Mouse (Mus musculus) small intestine, adult 2 months (tissue): Measurements from ENCODE around the gene Gm36028.

Experiments
- CTCF ChIP-seq: fragments of 200-500 bp; IDR thresholded peaks from 2 replicates; pipeline ENCODE4 v1.5.1; 2012; ENCODE audit warnings: low read depth, mild to moderate bottlenecking, control low read depth, inconsistent platforms, low read length, moderate library complexity, mixed read lengths; ENCODE audit not compliant: insufficient replicate concordance, insufficient read length; ENCODE audit errors: extremely low read depth
- POLR2A ChIP-seq: fragments of 200-500 bp; IDR thresholded peaks from 2 replicates; pipeline ENCODE4 v1.6.1; 2012; ENCODE audit warnings: low read depth, mild to moderate bottlenecking, control low read depth, inconsistent platforms, low read length, moderate library complexity

DNA sequence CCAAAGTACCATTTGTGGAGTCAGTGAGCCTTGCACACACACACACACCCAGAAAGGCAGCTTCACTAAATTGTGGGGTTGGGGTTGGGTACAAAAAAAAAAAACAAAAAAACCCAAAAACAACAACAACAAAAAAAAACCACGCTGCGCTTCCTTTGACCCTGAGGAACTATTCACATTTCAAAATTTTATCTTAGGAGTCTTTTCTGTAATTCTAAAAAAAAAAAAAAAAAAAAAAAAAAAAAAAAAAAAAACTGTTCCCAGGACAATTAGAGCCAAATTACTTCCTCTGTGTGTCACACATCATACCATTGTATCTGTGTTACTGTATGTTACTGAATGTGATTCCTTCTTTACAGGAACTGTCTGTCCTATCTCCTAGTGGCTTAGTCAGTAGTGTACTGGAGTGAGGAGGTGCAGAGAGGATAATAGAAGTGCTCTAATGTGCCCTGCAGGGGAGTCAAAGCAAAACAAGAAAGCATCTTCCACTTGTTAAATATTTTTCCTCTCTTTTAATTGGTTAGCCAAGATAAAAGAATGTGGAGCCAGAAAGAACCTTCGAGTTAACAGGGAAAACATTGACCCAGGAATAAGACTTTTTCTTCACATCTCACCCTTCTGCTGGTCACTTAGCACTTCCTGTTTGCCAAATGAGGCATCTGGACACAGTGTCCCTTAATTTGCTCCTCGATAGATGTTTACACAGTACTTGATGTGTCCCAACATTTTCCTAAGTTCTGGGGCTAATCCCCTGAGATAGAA is 8.7 kb upstream of the Gm36028 start:
- TF ChIP-seq CTCF (no peak), POLR2A (no peak)
